Mouse (Mus musculus) layer of hippocampus, adult 9-11 months (tissue): ENCODE results near the gene Tc2n.
A peak's percentile ranks its signal among the peaks of the same experiment; 100 is the strongest.
"Not testable (repeated sequence)": the region's sequence is repeated elsewhere in the genome, so short reads cannot be mapped to it uniquely, and the experiment has no call there.

ENCODE experiments used
- DNase-seq: peaks from one replicate; pipeline ENCODE4 v3.0.0; 2022

Gene Tc2n

DNA sequence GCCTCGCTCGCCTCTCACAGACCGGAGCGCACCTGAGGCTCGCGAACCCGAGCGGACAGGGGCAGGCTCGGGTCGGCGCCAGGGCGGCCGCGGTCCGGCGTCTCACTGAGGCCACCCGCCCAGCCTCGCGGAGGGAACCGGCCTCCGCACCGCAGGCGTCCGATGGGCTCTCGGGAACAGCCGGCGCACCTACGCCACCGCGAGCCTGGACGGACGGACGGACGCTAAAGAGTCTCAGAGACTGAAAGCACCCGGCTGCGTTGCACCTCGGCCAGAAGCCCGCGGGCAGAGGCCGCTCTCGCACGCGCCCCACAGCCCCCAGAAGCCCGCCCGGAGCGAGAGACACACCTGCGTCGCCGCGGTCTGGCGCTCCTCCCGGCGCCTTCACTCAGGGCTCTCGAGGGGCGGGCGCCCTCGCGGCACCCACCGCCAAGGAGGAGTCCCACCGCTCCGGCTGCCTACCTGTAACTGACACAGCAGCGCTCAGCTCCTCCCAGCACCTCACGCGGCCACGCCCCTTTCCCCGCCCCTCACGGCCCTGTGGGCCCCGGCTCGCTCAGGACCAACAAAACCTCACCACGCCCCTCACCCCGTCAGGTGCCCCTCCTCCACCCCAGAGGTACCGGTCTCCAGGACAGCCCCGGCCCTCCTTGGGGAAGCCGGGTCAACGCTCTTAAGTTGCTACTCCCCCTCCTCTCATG is at the start of gene Tc2n:
Gene Tc2n, minus strand, starts transcription at position 470 of the 701 bp plus-strand sequence.
- peak; percentile 3 for DNase-seq

DNA sequence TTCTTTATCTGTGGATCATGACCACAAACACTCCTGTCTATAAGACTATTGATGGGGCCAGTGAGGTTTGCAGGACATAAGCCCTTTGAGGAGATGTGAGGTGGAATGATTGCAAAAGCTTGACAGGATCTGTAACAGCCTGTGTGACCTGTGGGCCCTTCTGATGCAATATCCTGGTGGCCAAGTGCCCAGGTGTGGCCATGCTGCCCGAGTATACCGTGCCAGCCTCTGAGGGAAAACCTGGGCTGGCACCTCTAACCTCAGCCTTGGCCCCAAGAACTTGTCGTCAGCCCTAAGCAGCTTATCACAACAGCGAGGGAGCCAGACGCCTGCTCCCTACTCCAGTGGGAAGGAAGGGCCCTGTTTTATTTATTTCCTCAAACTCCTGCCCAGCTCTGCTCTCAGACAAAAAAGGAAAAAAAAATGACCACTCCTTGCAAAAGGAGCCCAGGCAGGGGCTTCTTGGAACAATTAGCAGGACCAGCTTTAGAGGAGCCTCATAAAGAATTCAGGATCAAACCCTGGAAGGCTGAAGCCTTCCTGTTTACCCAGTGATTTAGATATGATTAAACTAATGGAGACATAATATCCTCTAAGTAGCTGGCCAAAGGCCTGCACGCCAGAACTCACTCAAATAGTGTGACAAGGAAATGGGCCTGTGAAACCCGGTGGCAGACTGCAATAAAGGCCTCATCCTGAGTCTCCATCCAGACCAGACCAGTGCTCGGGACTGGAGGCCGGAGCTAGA is 49.2 kb upstream of the Tc2n start:
- DNase-seq = no peak

DNA sequence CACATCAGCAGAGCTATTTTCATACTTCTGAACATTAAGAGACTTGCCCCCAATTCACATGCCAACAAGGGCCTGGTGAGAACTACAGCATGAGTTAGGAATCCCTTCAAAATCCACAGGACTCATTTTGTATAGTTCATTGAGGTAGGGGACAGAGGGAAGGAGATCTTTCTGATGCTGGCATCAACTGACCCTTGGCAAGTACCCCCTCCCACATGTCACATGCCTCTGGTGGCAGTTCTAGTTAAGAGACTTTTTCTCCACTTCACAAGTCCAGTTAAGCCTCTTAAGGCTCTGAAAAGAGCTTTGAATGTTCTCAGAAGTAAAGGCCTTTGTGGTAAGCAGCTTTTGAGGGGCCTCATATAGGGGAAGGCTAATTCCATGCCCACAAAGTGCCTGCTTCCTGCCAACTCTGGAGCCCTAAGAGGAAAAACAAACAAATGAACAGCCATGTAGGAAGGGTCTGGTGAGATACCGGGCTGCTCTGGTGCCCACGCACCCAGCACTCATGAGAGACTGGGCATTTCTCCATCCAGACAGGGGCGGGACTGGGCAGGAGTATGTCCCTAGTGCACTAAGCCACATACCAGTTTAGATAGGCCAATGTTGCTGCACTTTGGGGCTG is 48.0 kb upstream of the Tc2n start:
- DNase-seq = no peak

DNA sequence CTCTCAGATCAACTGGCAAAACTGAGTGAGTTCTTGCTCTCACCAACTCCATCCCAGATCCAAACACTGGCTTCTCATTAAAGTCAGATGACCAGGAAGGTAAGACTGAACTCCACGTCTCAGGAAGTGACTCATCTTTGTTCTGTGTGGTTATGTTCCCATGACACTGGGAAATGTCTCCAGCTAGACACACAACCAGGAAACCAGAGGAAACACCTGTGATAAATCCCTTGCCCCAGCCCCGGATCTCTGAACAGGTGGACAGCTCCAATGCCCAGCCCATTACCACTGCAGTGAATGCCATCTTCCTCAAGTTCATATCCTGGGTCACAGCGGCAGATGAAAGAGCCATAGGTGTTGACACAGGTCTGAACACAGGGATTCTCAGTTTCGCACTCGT is 46.5 kb upstream of the Tc2n start:
- DNase-seq = no peak

DNA sequence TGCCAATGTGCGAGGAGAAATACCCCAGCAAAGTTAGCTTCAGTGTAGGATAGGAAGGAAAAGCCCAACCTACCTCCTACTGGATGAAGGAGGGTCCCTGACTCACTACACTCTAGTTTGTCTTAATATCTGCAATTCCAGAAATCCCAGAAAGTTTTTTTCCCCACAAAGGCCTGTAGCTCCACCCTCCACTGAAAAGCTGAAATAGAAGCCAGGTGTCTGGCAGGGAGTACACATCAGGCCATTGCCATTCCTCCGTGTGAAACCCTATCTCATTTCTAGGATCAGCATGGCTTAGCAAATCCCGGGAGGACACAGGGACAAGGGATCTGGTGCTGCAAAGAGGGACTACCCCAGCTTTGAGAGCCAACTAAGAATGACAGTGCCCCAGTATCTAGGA is 44.7 kb upstream of the Tc2n start:
- DNase-seq = no peak

DNA sequence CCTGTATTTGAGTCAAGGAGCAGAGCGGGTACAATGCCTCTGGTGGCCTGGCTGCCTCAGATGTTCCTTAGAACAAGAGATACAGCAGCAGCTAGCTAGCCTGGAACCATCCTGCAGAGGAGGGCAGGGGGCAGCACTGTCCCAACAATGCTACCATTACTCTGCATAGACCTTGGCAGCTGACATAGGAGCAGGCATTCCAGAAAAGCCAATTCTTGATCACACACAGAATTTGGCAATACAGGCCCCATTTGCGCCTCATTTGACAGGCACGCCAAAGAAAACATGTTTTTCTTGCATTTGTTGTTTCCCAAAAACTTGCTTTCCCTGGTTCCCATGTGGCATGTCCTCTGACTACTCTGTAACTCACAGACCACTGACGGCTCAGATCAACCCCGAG is 43.7 kb upstream of the Tc2n start:
- DNase-seq = no peak

DNA sequence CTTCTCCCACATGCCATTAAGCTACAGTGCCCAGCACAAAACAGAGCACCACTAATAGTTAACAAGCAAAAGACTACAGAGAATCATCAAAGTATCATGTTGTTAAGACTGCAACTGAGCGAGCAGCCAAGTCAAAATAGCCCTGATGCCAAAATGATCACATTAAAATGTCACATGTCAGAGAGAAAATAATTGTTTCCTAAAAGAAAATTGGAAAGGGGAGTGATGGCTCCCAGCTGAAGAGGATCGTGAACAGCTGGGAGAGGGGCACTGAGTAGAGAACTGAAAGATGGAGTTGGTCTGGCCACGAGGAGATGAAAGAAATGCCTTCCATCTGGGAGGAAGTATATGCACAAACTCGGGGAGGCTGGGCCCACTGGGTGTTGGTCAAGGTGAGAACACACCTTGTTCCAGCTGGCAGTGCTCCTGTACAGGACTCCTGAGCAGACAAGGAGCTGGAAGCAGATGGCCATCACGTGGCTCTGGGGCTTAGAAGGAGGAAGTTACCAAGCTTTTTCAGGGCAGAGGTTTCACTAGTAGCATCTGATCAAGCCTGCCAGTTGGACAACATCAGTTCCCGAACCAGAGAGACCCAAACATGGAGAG is 41.2 kb upstream of the Tc2n start:
- no peak for DNase-seq

DNA sequence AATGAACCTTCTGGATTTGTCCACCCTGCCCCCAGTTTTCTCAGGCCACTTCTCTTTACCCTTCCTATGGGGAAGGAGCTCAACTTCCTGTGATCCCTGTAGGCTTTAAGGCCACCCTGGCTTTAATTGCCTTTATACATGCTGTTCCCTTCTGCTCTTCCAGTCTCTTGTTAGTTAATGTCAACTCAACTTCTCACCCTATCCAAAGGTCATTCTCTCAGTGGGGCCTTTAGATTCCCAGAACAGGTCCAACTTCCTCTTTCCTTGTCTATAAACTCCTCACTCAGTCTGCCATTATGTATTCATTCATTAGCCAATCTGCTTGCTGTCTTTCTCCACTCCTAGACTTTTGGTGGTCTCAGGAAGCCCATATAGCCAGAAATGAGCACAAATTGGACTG is 40.4 kb upstream of the Tc2n start:
- no peak for DNase-seq

DNA sequence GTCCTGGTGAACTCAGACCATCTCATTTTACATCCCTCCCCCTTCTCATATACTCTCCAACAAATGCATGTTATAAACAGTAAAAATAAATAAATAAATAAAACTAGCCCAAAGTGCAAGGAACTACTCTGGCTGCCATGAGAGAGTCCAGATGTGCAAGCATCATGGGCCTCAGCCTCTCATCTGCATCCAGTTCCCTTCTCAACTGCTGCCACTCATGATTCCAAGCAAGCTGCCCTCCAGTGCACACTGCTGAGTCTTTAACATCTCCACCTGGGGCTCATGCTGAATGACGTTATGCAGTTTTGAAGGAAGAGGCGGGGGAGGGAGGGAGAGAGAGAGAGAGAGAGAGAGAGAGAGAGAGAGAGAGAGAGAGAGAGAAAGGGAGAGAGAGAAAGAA is 24.1 kb upstream of the Tc2n start:
- DNase-seq = no peak

DNA sequence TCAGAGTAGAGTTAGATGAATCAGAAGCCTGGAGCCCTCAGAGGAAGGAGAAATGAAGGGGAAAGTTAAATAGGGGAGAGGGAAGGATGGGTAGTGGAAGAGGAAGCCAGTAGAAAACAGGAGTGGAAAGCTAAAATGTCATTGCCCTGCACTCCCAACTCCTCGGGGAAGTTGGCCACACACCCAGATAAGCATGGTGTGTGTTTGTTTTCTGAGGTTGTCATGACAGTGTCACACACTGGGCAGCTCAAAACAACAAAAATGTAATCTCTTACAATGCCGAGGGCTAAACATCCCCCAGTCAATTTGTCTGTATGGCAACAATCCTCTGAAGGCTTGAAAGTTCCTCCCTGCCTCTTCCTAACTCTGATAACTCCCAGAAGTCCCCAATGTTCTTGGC is 22.2 kb upstream of the Tc2n start:
- no peak for DNase-seq

DNA sequence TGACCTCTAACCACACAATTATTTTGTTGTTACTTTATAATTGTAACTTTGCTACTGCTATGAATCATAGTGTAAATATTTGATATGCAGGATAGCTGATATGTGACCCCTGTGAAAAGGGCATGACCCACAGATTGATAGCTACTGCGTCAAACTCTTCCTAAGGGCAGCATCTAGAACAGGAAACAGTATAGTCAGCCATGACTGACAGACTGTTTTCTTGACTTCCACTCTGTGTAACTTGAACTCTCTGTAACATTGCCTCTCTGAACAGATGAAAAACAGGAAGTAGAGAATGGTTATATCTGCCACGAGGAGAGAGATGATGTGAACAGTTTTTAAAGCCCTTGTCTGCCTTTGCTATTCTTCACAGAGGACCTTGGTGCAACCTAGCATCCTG is 21.7 kb upstream of the Tc2n start:
- DNase-seq = no peak

DNA sequence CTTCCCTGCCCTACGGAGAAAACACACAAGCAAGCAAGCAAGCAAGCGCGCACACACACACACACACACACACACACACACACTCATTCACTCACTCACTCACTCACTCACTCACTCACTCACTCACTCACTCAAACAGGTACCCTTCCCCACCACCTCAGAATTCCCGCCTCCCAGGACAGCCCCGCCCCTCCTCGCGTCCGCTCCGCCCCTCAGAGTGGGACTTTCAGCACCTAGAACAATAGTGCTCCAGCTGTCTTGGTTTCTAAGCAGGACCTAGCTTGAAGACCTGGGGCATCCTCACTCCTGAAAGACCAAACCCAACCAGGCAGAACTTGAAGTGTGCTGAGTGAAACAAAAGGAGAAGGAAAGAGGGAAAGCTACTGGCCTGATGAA is 430 bp upstream of the Tc2n start:
- no peak for DNase-seq

DNA sequence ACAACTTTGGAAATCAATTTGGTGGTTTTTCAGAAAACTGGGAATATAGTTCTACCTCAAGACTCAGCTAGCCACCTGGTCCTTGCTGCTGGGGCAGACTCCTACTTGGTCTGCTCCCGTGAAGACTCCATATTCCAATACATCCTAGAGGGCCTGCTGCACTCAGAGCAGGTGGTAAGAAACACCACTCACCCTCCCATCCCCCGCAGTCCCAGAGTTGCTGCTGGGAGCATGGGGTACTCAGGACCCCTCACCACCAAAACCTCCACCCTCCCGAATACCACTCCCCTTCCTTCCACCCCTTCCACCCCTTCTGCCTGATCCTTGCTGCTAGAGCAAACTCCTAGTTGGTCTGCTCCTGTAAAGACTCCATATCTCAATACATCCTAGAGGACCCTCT is 19.1 kb downstream of the Tc2n start:
- no peak for DNase-seq

DNA sequence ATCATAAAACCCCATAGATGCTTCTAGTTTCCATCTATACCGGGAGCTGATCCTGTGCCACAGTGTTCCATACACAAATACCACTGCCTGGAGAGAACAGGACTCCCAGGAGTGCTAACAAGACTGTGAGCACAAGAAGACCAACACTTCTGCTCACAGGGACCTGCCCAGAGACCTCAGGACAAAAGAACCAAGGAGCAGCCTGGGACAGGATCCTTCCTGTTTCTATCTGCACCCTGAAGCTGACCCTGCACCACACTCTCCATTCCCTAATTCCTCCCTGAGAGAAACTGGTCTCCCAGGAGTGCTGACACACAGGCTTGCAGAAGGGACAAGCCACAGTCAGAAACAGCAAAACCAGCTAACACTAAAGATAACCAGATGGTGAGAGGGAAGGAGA is 21.8 kb downstream of the Tc2n start:
- DNase-seq = no peak

DNA sequence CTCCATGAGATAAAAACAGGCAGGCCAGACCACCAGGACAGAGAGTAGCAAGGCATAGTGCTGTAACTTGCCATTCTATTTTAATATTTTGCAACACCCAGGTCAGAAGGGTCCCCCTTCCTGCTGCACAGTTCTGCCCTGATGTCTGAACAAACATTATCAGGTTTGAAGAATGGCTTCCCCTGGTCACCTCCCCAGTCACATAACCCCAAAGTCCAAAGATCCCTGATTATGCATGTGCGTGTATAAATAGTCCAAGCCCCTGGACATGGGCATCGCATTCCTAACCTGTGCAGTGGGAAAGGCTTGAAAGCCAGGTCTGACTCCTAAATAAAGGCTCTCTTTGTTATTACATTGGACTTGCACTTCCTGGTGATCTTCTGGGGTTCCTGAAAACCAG is 37.8 kb downstream of the Tc2n start:
- DNase-seq = no peak

DNA sequence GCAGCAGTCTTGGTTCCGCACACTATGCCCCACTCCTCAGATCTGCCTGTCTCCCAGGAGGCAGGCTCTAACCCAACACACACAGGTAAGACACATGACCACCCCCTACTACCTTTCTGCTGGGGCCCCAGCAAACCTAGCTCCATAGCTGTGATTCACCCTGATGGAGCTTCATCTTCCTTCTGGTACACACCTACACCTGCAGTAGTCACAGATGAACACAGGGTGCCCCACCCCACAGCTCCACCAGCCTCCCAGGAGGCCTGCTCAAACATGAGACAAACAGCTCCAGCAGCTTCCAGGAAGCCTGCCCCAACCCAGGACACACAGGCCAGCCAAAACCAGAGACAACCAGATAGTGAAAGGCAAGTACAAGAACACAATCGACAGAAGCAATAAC is 50.8 kb downstream of the Tc2n start:
- no peak for DNase-seq

DNA sequence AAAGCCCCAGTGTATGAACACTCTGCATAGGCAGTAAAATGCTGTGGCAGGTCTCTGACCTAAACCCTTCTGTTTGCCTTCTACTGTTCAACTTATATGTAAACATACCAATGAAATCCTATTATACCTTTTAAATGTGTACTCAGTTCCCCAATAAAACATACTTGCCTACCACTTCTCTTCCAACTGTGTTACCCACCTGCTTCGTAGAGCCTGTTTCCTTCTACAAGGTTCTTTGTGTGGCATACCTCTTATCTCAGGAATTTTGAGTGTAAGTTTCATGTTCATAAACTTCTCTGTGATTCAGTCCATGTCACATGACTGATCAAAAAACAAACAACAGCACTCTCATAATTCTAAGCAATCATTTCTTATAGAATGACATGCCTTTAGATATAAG is 85.2 kb downstream of the Tc2n start:
- no peak for DNase-seq

DNA sequence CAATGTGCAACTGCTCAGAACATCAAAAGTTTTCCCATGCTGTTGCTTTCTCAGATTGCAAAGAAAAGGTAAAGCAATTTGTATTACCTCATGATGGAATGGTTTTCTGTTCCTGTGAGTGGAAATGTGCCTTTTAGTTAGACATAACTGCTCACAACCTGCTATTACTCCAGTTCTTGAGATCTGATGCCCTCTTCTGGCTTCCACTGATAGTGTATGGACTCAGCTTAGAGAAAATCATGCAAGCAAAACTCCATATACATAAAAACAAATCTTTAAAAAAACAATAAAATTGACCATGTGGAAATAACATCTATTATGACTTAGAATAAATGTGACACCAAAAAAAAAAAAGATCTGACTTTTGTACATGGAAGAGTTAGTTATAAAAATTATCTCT is 111.7 kb downstream of the Tc2n start:
- not testable (repeated sequence) for DNase-seq
